Mouse (Mus musculus) central nervous system, embryonic 14 days (tissue): ENCODE data around the gene Renbp. TPM values are rescaled to one million over a fixed set of nuclear protein-coding genes. Genes with fewer than 3 reads are reported as not detected.

Experiments used
- polyA plus RNA-seq: library from polyadenylated mRNA; depleted of rRNA; stranded (reverse); fragments of >200 nt; gene quantifications from 2 replicates; pipeline ENCODE4 v1.2.3, GENCODE M21; 2012; rRNA removed

Gene Renbp
- polyA plus RNA-seq, result 11.5 and 16.1 TPM in 2 replicates

DNA sequence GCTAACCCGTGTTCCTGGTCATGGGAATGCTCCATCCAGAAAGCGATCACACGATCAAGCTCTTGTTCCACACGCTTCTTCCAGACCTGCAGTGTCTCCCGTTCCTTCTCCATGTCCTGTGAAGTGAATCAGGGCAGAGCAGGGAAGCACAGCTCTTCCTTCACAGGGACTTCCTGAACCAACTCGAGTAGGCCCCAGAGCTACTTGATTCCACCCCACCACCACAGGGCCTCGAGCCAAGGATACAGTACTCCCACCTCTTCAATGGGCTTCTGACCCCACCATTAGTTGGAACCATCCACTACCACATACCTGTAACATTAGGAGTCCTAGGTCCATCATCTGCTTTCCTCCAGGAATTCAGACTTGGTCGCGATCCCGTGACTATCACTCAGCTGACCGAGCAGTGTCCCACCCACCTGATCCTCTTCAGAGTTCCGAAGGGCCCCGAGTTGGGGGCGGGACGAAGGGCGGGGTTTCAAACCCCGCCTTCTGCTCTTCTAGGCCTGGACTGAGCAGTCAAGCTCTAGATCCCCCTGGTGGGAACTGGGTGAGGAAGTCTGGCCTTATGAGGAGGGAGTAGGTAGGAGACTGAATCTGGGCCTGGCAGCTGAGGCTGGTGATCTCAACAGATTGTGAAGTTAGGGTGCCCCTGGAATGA lies at the start of gene Renbp:
Renbp (minus strand) TSS at position 449 of the 661 bp plus-strand sequence.

DNA sequence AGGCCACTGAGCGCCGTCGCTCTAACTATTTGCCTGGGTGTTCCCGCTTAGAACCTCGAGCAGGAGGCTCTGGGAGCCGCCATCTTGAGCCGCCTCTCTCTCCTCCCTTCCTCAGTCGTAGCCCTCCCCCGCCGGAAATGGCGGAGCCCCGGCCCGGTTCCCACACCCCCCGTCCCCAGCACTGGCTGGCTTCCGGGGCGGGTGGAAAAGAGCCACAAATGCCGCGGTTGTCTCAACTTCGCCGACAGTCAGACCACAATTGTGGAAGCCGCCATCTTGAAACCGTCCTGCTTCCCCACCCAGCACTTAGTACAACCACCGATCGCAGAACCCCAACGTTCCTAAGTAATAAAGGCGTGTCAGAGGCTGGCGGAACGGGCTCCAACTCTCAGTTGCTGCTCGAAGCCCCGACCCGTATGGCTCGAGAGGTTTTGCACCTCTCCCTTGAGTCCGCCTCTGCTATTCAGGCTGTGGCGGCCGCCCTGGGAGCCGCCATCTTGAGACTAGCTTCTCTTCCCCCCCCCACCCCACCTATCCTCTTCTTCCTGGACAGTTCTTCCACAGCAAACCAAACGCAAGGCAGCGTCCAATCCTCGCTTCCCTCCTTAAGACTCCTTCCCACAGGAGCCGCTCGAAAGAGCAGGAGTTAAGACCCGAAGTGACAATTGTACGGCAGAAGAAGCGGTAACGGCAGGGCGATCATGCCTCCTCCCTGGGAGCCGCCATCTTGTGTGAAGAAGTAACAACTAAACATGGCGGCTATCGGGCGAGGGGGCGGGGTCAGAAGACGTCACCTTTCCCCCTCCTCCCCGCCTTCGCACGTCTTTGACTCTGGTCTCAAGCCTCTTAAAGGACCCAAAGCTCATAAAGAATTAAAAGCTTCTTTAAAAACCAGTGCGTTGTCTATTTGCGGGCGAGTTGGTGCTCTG lies 35.9 kb upstream of the Renbp start, which contains the start of gene Hcfc1:
Hcfc1 (minus strand) TSS at position 110 of the 929 bp plus-strand sequence.

DNA sequence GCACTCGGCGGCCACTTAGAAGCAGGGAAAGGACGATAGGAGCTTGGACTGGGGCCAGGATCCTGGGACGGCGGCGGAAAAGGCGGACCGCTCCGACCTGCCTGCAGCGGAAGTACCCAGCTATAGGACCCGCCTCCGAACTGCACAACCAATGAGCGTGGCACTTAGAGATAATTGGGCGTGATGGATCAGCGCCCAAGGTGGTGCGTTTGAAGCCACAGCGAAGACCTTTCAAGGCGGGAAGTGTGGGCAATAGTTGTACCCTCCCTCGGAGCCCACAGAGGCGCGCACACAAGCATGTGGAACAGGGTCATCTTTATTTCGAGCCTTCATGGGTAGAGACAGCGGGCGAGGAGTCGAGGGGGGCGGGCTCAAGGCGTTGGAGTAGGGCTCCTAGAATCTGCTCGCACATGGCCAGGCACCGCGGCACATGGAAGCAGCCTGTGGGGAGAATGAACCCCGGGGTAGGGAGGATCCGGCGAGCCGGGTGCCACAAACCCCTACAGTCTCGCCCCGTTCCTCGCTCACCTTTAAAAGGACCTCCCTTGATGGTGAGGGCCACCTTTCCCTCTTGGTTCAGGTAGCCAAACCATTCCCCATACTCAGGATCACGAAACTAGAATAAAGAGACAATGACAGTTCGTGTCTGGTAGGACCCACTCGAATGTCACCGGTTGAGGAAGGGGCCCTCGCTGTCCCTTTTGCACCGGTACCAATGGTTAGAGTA lies 8.7 kb downstream of the Renbp start, which contains the start of the genes Arhgap4 and Naa10:
Arhgap4 (minus strand) TSS at position 48 of the 727 bp plus-strand sequence.
Naa10 (minus strand) TSS at position 122 of the 727 bp plus-strand sequence.

DNA sequence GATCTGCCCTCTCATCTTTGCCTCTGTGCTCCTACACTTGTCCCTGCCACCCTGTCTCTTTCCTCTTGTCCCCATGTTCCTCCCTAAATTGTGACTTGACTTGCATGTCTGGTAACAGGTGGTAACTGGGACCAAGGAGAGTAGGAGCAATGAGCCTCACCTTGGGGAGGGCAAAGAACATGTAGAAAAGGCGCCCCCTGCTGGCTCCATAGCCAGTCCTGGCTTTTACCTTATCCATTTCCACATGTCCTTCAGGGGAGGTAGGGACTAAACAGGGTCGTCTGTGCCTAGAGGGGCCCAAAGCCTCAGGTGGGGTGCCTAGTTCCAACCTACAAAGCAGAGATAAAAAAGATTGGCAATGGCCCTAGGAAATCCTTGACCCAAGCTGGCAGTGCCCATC lies 34.9 kb downstream of the Renbp start, which contains the start of gene L1cam:
L1cam (minus strand) TSS at position 387 of the 400 bp plus-strand sequence.

DNA sequence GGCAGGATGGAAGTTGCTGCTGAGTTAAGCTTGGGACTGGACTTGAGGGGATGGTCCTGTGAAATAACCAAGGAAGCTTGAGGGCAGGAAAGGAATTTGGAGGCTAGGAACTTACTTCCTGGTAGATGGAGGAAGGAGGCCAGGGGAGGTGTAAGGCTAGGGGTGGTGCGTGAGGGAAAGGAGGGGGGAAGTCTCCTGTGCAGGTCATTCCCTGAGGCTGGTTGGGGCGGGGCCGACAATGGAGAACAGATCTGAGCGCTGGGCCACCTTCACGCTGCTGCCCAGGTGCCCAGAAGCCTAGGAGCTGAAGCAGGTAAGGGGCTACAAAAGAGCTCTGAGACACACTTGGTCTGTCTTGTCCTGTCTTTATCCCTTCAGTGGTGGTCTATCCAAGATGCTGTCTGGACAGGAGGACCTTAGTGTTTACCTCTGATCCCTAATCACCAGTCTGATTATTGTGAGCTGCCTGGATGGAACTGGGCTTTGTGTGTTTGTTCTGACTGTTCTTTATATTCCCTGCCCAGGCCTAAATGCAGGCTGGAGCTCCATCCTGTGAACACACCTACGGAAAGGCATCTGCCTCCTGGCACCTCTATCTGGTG lies 39.0 kb downstream of the Renbp start, which contains the start of gene Avpr2:
Avpr2 (plus strand) TSS at position 552 of the 602 bp plus-strand sequence.

Other genes with a start within 250 kb of the Renbp start
- 51.7 and 61.3 TPM in 2 replicates for gene Bcap31, start 214.7 kb downstream of the Renbp start, polyA plus RNA-seq
- 15.6 and 16.2 TPM in 2 replicates for gene Abcd1, start 214.3 kb downstream of the Renbp start, polyA plus RNA-seq
- 0.60 and 1.2 TPM in 2 replicates for gene Plxnb3, start 173.8 kb downstream of the Renbp start, polyA plus RNA-seq
- 0.36 and 8.6 TPM in 2 replicates for gene Srpk3, start 156.4 kb downstream of the Renbp start, polyA plus RNA-seq
- gene Idh3g, start 144.0 kb downstream of the Renbp start, polyA plus RNA-seq, result 426 and 432 TPM in 2 replicates
- 163 and 179 TPM in 2 replicates for gene Ssr4, start 143.8 kb downstream of the Renbp start, polyA plus RNA-seq
- gene Pdzd4, start 105.9 kb downstream of the Renbp start, polyA plus RNA-seq, result 91.6 and 95.9 TPM in 2 replicates
- gene Avpr2, start 38.7 kb downstream of the Renbp start, polyA plus RNA-seq, result not detected in 2 replicates
- gene L1cam, start 34.7 kb downstream of the Renbp start, polyA plus RNA-seq, result 172 and 174 TPM in 2 replicates
- gene Arhgap4, start 9.0 kb downstream of the Renbp start, polyA plus RNA-seq, result 7.8 and 7.9 TPM in 2 replicates
- 108 TPM in 2 replicates for gene Naa10, start 8.9 kb downstream of the Renbp start, polyA plus RNA-seq
- 71.4 and 72.6 TPM in 2 replicates for gene Hcfc1, start 35.5 kb upstream of the Renbp start, polyA plus RNA-seq
- 72.9 and 74.2 TPM in 2 replicates for gene Irak1, start 93.1 kb upstream of the Renbp start, polyA plus RNA-seq
- gene Opn1mw, start 196.6 kb upstream of the Renbp start, polyA plus RNA-seq, result 0.13 TPM in 1 of 2 replicates, not detected in the other
- gene Mecp2, start 204.5 kb upstream of the Renbp start, polyA plus RNA-seq, result 25.4 and 27.4 TPM in 2 replicates
- not detected in 2 replicates for gene Tex28, start 237.0 kb upstream of the Renbp start, polyA plus RNA-seq
- not detected in 2 replicates for gene Tktl1, start 246.4 kb upstream of the Renbp start, polyA plus RNA-seq